Mouse (Mus musculus): ENCODE measurements around the gene Elk3. TPM values are rescaled to one million over a fixed set of nuclear protein-coding genes. Genes with fewer than 3 reads are reported as not detected.
"Not testable (repeated sequence)": the region's sequence is repeated elsewhere in the genome, so short reads cannot be mapped to it uniquely, and the experiment has no call there.

The Elk3 gene
- 55.3 and 57.7 TPM in 2 replicates for polyA plus RNA-seq (2014; fragmentation: Nextera tagmentation; extraction: Ambion mirVana)

- Histone ChIP-seq H3K36me3 (ENCODE audit: insufficient read depth) (no peaks in the 10 kb centered on the region), H3K4me2 (peak within 1 kb of the TSS; percentile 87), H3K9ac (peak within 1 kb of the TSS; percentile 91), H3K27ac (ENCODE audit: low read depth) (peak within 1 kb of the TSS; percentile 97), H3K4me3 (ENCODE audit: low read depth, low read length) (peak within 1 kb of the TSS; percentile 78), H3K4me1 (ENCODE audit: insufficient read depth) (peaks cover 4% of the 10 kb centered on the region), H3K9me3 (ENCODE audit: low read depth, low read length) (no peaks in the 10 kb centered on the region), H3K27me3 (ENCODE audit: insufficient read depth, low read length) (no peaks in the 10 kb centered on the region)
- DNase-seq = peak; percentile 79
- peak; percentile 80 for ATAC-seq (ENCODE audit: insufficient read depth)
- under 1% methylated on average over 43 of the region's 53 CpGs for WGBS
- TF ChIP-seq CTCF (IDR thresholded peaks at IDR 0.05; ENCODE audit: low read depth) = no peak
These were observed at the start of gene Elk3 for GRCm38 (mm10) chr10:93310721-93311411. Gene Elk3 (minus strand): TSS chr10:93311135.

GRCm38 (mm10) chr10:93360623-93361022, 49.7 kb upstream of the Elk3 start:
- Histone ChIP-seq H3K4me3 (ENCODE audit: low read depth, low read length) (no peak overlapping the region), H3K4me2 (no peak overlapping the region), H3K27ac (ENCODE audit: low read depth) (no peak overlapping the region), H3K9ac (no peak overlapping the region), H3K36me3 (ENCODE audit: insufficient read depth) (no peaks in the 10 kb centered on the region), H3K4me1 (ENCODE audit: insufficient read depth) (no peaks in the 10 kb centered on the region), H3K27me3 (ENCODE audit: insufficient read depth, low read length) (no peaks in the 10 kb centered on the region), H3K9me3 (ENCODE audit: low read depth, low read length) (no peaks in the 10 kb centered on the region)
- 11% methylated on average over 3 of the region's 3 CpGs for WGBS
- DNase-seq (no peak), ATAC-seq (ENCODE audit: insufficient read depth) (no peak)
- no peak for TF ChIP-seq CTCF (IDR thresholded peaks at IDR 0.05; ENCODE audit: low read depth)

GRCm38 (mm10) chr10:93360190-93360589, 49.3 kb upstream of the Elk3 start:
- ATAC-seq (ENCODE audit: insufficient read depth); H3K9ac ChIP-seq; H3K9me3 ChIP-seq (ENCODE audit: low read depth, low read length); H3K4me1 ChIP-seq (ENCODE audit: insufficient read depth); H3K36me3 ChIP-seq (ENCODE audit: insufficient read depth); H3K27ac ChIP-seq (ENCODE audit: low read depth); DNase-seq; H3K27me3 ChIP-seq (ENCODE audit: insufficient read depth, low read length); H3K4me3 ChIP-seq (ENCODE audit: low read depth, low read length); H3K4me2 ChIP-seq: not testable (repeated sequence)
- 58% methylated on average over 4 of the region's 4 CpGs for WGBS

- H3K9ac ChIP-seq = no peak overlapping the region
- H3K4me2 ChIP-seq = no peak overlapping the region
- no peaks in the 10 kb centered on the region for H3K9me3 ChIP-seq (ENCODE audit: low read depth, low read length)
- no peaks in the 10 kb centered on the region for H3K4me1 ChIP-seq (ENCODE audit: insufficient read depth)
- H3K27ac ChIP-seq (ENCODE audit: low read depth) = no peak overlapping the region
- no peaks in the 10 kb centered on the region for H3K27me3 ChIP-seq (ENCODE audit: insufficient read depth, low read length)
- no peak overlapping the region for H3K4me3 ChIP-seq (ENCODE audit: low read depth, low read length)
- H3K36me3 ChIP-seq (ENCODE audit: insufficient read depth) = no peaks in the 10 kb centered on the region
- ATAC-seq (ENCODE audit: insufficient read depth) = no peak
- WGBS = 81% methylated on average over 7 of the region's 7 CpGs
- no peak for DNase-seq
- no peak for TF ChIP-seq CTCF (IDR thresholded peaks at IDR 0.05; ENCODE audit: low read depth)
These were observed 48.5 kb upstream of the Elk3 start for GRCm38 (mm10) chr10:93359339-93359863.

GRCm38 (mm10) chr10:93358878-93359277, 47.9 kb upstream of the Elk3 start:
- Histone ChIP-seq H3K4me2 (no peak overlapping the region), H3K27me3 (ENCODE audit: insufficient read depth, low read length) (no peaks in the 10 kb centered on the region), H3K4me3 (ENCODE audit: low read depth, low read length) (no peak overlapping the region), H3K27ac (ENCODE audit: low read depth) (no peak overlapping the region), H3K4me1 (ENCODE audit: insufficient read depth) (no peaks in the 10 kb centered on the region), H3K9ac (no peak overlapping the region), H3K9me3 (ENCODE audit: low read depth, low read length) (no peaks in the 10 kb centered on the region), H3K36me3 (ENCODE audit: insufficient read depth) (no peaks in the 10 kb centered on the region)
- no peak for TF ChIP-seq CTCF (IDR thresholded peaks at IDR 0.05; ENCODE audit: low read depth)
- WGBS = 80% methylated on average over 4 of the region's 4 CpGs
- DNase-seq (no peak), ATAC-seq (ENCODE audit: insufficient read depth) (no peak)

- no peak overlapping the region for H3K27ac ChIP-seq (ENCODE audit: low read depth)
- no peaks in the 10 kb centered on the region for H3K27me3 ChIP-seq (ENCODE audit: insufficient read depth, low read length)
- 91% methylated on average over 5 of the region's 5 CpGs for WGBS
- no peaks in the 10 kb centered on the region for H3K36me3 ChIP-seq (ENCODE audit: insufficient read depth)
- no peak for TF ChIP-seq CTCF (IDR thresholded peaks at IDR 0.05; ENCODE audit: low read depth)
- H3K4me2 ChIP-seq = no peak overlapping the region
- H3K4me3 ChIP-seq (ENCODE audit: low read depth, low read length) = no peak overlapping the region
- ATAC-seq (ENCODE audit: insufficient read depth) = no peak
- no peaks in the 10 kb centered on the region for H3K4me1 ChIP-seq (ENCODE audit: insufficient read depth)
- no peak overlapping the region for H3K9ac ChIP-seq
- no peak for DNase-seq
- H3K9me3 ChIP-seq (ENCODE audit: low read depth, low read length) = no peaks in the 10 kb centered on the region
These were observed 46.2 kb upstream of the Elk3 start for GRCm38 (mm10) chr10:93357162-93357561.

- H3K9me3 ChIP-seq (ENCODE audit: low read depth, low read length) = no peaks in the 10 kb centered on the region
- no peaks in the 10 kb centered on the region for H3K36me3 ChIP-seq (ENCODE audit: insufficient read depth)
- TF ChIP-seq CTCF (IDR thresholded peaks at IDR 0.05; ENCODE audit: low read depth) = no peak
- H3K4me2 ChIP-seq = no peak overlapping the region
- H3K4me1 ChIP-seq (ENCODE audit: insufficient read depth) = no peaks in the 10 kb centered on the region
- H3K4me3 ChIP-seq (ENCODE audit: low read depth, low read length) = no peak overlapping the region
- WGBS = 75% methylated on average over 9 of the region's 9 CpGs
- H3K27me3 ChIP-seq (ENCODE audit: insufficient read depth, low read length) = no peaks in the 10 kb centered on the region
- no peak overlapping the region for H3K9ac ChIP-seq
- H3K27ac ChIP-seq (ENCODE audit: low read depth) = no peak overlapping the region
- DNase-seq (no peak), ATAC-seq (ENCODE audit: insufficient read depth) (no peak)
These were observed 45.2 kb upstream of the Elk3 start for GRCm38 (mm10) chr10:93356122-93356521.

All from lung, embryonic 14.5 days (tissue).